Mouse (Mus musculus) MEL (cell line): ENCODE data around the gene Tubb1. TPM values are rescaled to one million over a fixed set of nuclear protein-coding genes. Genes with fewer than 3 reads are reported as not detected.
A peak's percentile ranks its signal among the peaks of the same experiment; 100 is the strongest.

Experiments
- DNase-seq: peaks from one replicate; pipeline ENCODE4 v3.0.0; 2011; ENCODE audit warnings: low read depth, low spot score
- H3K27ac ChIP-seq: 2 replicates; pipeline ENCODE4 v1.5.1; 2012; ENCODE audit warnings: low read depth, mild to moderate bottlenecking, control low read depth, low read length, moderate library complexity; ENCODE audit not compliant: control insufficient read depth
- H3K27me3 ChIP-seq, 2 experiments: fragments of 150-350 bp in 1 of 2; sonication (generic) in 1 of 2; 2 replicates each; pipeline ENCODE4 v1.6.1; 2012; ENCODE audit warnings: low read length in 2 of 2, mild to moderate bottlenecking in 2 of 2, improper control_type of control experiment in 1 of 2, moderate library complexity in 1 of 2; ENCODE audit not compliant: insufficient read depth in 2 of 2, control insufficient read depth in 1 of 2
- H3K36me3 ChIP-seq, 2 experiments: 2 replicates each; pipeline ENCODE4 v1.6.1; 2012 to 2014; ENCODE audit warnings: low read length in 2 of 2, improper control_type of control experiment in 1 of 2, inconsistent platforms in 1 of 2, mild to moderate bottlenecking in 1 of 2; ENCODE audit not compliant: insufficient read depth in 2 of 2, control insufficient read depth in 1 of 2
- H3K4me1 ChIP-seq, 2 experiments: fragments of 150-350 bp in 1 of 2; sonication (generic) in 1 of 2; 2 replicates each; pipeline ENCODE4 v1.6.1; 2012; ENCODE audit warnings: low read length in 2 of 2, improper control_type of control experiment in 1 of 2, mild to moderate bottlenecking in 1 of 2; ENCODE audit not compliant: insufficient read depth in 2 of 2, control insufficient read depth in 1 of 2
- H3K4me3 ChIP-seq, 2 experiments: fragments of 150-350 bp in 1 of 2; sonication (generic) in 1 of 2; 2 replicates each; pipeline ENCODE4 v1.5.1; 2012; ENCODE audit warnings: low read depth in 2 of 2, low read length in 2 of 2, mild to moderate bottlenecking in 2 of 2, moderate library complexity in 2 of 2, control low read depth in 1 of 2, improper control_type of control experiment in 1 of 2; ENCODE audit not compliant: control insufficient read depth in 1 of 2, insufficient read depth in 1 of 2
- H3K79me2 ChIP-seq: 2 replicates; pipeline ENCODE4 v1.6.1; 2012; ENCODE audit warnings: mild to moderate bottlenecking, low read length, moderate library complexity; ENCODE audit not compliant: control insufficient read depth, poor library complexity, insufficient read depth
- H3K9ac ChIP-seq: 2 replicates; pipeline ENCODE4 v1.6.1; 2012; ENCODE audit warnings: low read depth, mild to moderate bottlenecking, control low read depth, low read length, moderate library complexity; ENCODE audit not compliant: control insufficient read depth, poor library complexity, severe bottlenecking
- H3K9me3 ChIP-seq: fragments of 150-350 bp; sonication (generic); replicated peaks from 2 replicates; pipeline ENCODE4 v1.6.1; 2012; ENCODE audit warnings: mild to moderate bottlenecking, low read length, improper control_type of control experiment, moderate library complexity; ENCODE audit not compliant: insufficient read depth
- BHLHE40 ChIP-seq: IDR thresholded peaks from 2 replicates; pipeline ENCODE4 v1.6.1; 2012; ENCODE audit warnings: low read depth, mild to moderate bottlenecking, inconsistent platforms, low read length, improper control_type of control experiment, borderline replicate concordance
- CHD1 ChIP-seq: IDR thresholded peaks from 2 replicates; pipeline ENCODE4 v1.6.1; 2012; ENCODE audit warnings: low read depth, mild to moderate bottlenecking, inconsistent platforms, low read length, improper control_type of control experiment
- CHD2 ChIP-seq: IDR thresholded peaks from 2 replicates; pipeline ENCODE4 v1.6.1; 2011; ENCODE audit warnings: low read length, improper control_type of control experiment
- CTCF ChIP-seq, 3 experiments: IDR thresholded peaks in 2 of 3; conservative IDR thresholded peaks in 1 of 3; 2 replicates each; pipeline ENCODE4 v1.5.1; 2011 to 2012; ENCODE audit warnings: low read length in 3 of 3, low read depth in 2 of 3, mild to moderate bottlenecking in 2 of 3, improper control_type of control experiment in 1 of 3, inconsistent platforms in 1 of 3, mixed read lengths in 1 of 3, moderate library complexity in 1 of 3; ENCODE audit not compliant: control insufficient read depth in 1 of 3, insufficient read depth in 1 of 3, poor library complexity in 1 of 3, severe bottlenecking in 1 of 3
- E2F4 ChIP-seq: IDR thresholded peaks from 2 replicates; pipeline ENCODE4 v1.6.1; 2011; ENCODE audit warnings: low read depth, low read length, improper control_type of control experiment, borderline replicate concordance
- ELF1 ChIP-seq: IDR thresholded peaks from 2 replicates; pipeline ENCODE4 v1.6.1; 2014; ENCODE audit warnings: low read depth, mild to moderate bottlenecking, inconsistent platforms, low read length, improper control_type of control experiment, moderate library complexity
- EP300 ChIP-seq, 2 experiments: IDR thresholded peaks; 2 replicates each; pipeline ENCODE4 v1.6.1; 2011; ENCODE audit warnings: improper control_type of control experiment in 2 of 2, low read length in 2 of 2, low read depth in 1 of 2, mild to moderate bottlenecking in 1 of 2
- ETS1 ChIP-seq: IDR thresholded peaks from 2 replicates; pipeline ENCODE4 v1.6.1; 2012; ENCODE audit warnings: low read depth, mild to moderate bottlenecking, inconsistent platforms, low read length, improper control_type of control experiment, moderate library complexity
- GABPA ChIP-seq: IDR thresholded peaks from 2 replicates; pipeline ENCODE4 v1.6.1; 2012; ENCODE audit warnings: low read depth, mild to moderate bottlenecking, inconsistent platforms, low read length, improper control_type of control experiment, moderate library complexity
- HCFC1 ChIP-seq: IDR thresholded peaks from 2 replicates; pipeline ENCODE4 v1.6.1; 2012; ENCODE audit warnings: low read depth, mild to moderate bottlenecking, inconsistent platforms, low read length, improper control_type of control experiment, moderate library complexity
- JUND ChIP-seq: IDR thresholded peaks from 2 replicates; pipeline ENCODE4 v1.6.1; 2011; ENCODE audit warnings: low read depth, mild to moderate bottlenecking, improper control_type of control experiment, low read length
- KAT2A ChIP-seq: conservative IDR thresholded peaks from 2 replicates; pipeline ENCODE4 v1.6.1; 2012; ENCODE audit warnings: low read depth, low read length, improper control_type of control experiment, inconsistent platforms
- MAFK ChIP-seq: IDR thresholded peaks from 2 replicates; pipeline ENCODE4 v1.6.1; 2011; ENCODE audit warnings: low read depth, mild to moderate bottlenecking, low read length, improper control_type of control experiment, borderline replicate concordance
- MAX ChIP-seq: IDR thresholded peaks from 2 replicates; pipeline ENCODE4 v1.6.1; 2011; ENCODE audit warnings: low read length, improper control_type of control experiment
- MAZ ChIP-seq: IDR thresholded peaks from 2 replicates; pipeline ENCODE4 v1.6.1; 2012; ENCODE audit warnings: low read depth, mild to moderate bottlenecking, inconsistent platforms, low read length, improper control_type of control experiment
- MEF2A ChIP-seq: IDR thresholded peaks from 2 replicates; pipeline ENCODE4 v1.6.1; 2014; ENCODE audit warnings: low read depth, mild to moderate bottlenecking, inconsistent platforms, low read length, improper control_type of control experiment; ENCODE audit not compliant: poor library complexity, insufficient replicate concordance, severe bottlenecking; ENCODE audit errors: extremely low read depth
- MXI1 ChIP-seq: IDR thresholded peaks from 2 replicates; pipeline ENCODE4 v1.6.1; 2011; ENCODE audit warnings: mild to moderate bottlenecking, low read depth, low read length, improper control_type of control experiment
- MYB ChIP-seq: IDR thresholded peaks from 2 replicates; pipeline ENCODE4 v1.6.1; 2011; ENCODE audit warnings: mild to moderate bottlenecking, low read depth, low read length, improper control_type of control experiment
- MYC ChIP-seq: IDR thresholded peaks from 2 replicates; pipeline ENCODE4 v1.6.1; 2011; ENCODE audit warnings: low read depth, mild to moderate bottlenecking, low read length, improper control_type of control experiment, moderate library complexity
- NELFE ChIP-seq: IDR thresholded peaks from 2 replicates; pipeline ENCODE4 v1.6.1; 2011; ENCODE audit warnings: low read depth, low read length, improper control_type of control experiment
- NRF1 ChIP-seq: IDR thresholded peaks from 2 replicates; pipeline ENCODE4 v1.6.1; 2014; ENCODE audit warnings: low read depth, mild to moderate bottlenecking, inconsistent platforms, low read length, improper control_type of control experiment, moderate library complexity; ENCODE audit not compliant: poor library complexity, insufficient read depth, severe bottlenecking
- POLR2A ChIP-seq, 2 experiments: IDR thresholded peaks; 2 replicates each; pipeline ENCODE4 v1.6.1; 2011 to 2012; ENCODE audit warnings: low read length in 2 of 2, mild to moderate bottlenecking in 2 of 2, control low read depth in 1 of 2, improper control_type of control experiment in 1 of 2, low read depth in 1 of 2, moderate library complexity in 1 of 2; ENCODE audit not compliant: control insufficient read depth in 1 of 2, insufficient read depth in 1 of 2, poor library complexity in 1 of 2
- POLR2AphosphoS2 ChIP-seq: IDR thresholded peaks from 2 replicates; pipeline ENCODE4 v1.6.1; 2011; ENCODE audit warnings: low read length, improper control_type of control experiment
- POLR2AphosphoS5 ChIP-seq: IDR thresholded peaks from 2 replicates; pipeline ENCODE4 v1.6.1; 2012; ENCODE audit warnings: low read depth, borderline replicate concordance, mild to moderate bottlenecking, inconsistent platforms, low read length, moderate library complexity, mixed read lengths
- RCOR1 ChIP-seq: IDR thresholded peaks from 2 replicates; pipeline ENCODE4 v1.6.1; 2012; ENCODE audit warnings: low read depth, mild to moderate bottlenecking, inconsistent platforms, low read length, improper control_type of control experiment
- SIN3A ChIP-seq: IDR thresholded peaks from 2 replicates; pipeline ENCODE4 v1.6.1; 2012; ENCODE audit warnings: low read length, improper control_type of control experiment, inconsistent platforms
- SMC3 ChIP-seq: IDR thresholded peaks from 2 replicates; pipeline ENCODE4 v1.6.1; 2011; ENCODE audit warnings: low read depth, low read length, improper control_type of control experiment
- TAL1 ChIP-seq: IDR thresholded peaks from 2 replicates; pipeline ENCODE4 v1.6.1; 2012; ENCODE audit warnings: mild to moderate bottlenecking, inconsistent platforms, low read length, moderate library complexity, mixed read lengths
- TBP ChIP-seq: IDR thresholded peaks from 2 replicates; pipeline ENCODE4 v1.8.0; 2011; ENCODE audit warnings: low read depth, low read length, improper control_type of control experiment
- TCF12 ChIP-seq: IDR thresholded peaks from 2 replicates; pipeline ENCODE4 v1.6.1; 2014; ENCODE audit warnings: low read depth, mild to moderate bottlenecking, inconsistent platforms, low read length, improper control_type of control experiment, moderate library complexity
- UBTF ChIP-seq: IDR thresholded peaks from 2 replicates; pipeline ENCODE4 v1.6.1; 2012; ENCODE audit warnings: low read depth, mild to moderate bottlenecking, inconsistent platforms, low read length, improper control_type of control experiment, moderate library complexity, borderline replicate concordance; ENCODE audit not compliant: insufficient read depth
- USF1 ChIP-seq: IDR thresholded peaks from 2 replicates; pipeline ENCODE4 v1.6.1; 2014; ENCODE audit warnings: low read depth, mild to moderate bottlenecking, inconsistent platforms, low read length, improper control_type of control experiment, moderate library complexity
- USF2 ChIP-seq, 2 experiments: IDR thresholded peaks; 2 replicates each; pipeline ENCODE4 v1.6.1; 2011 to 2012; ENCODE audit warnings: improper control_type of control experiment in 2 of 2, low read length in 2 of 2, borderline replicate concordance in 1 of 2, inconsistent platforms in 1 of 2, low read depth in 1 of 2, mild to moderate bottlenecking in 1 of 2; ENCODE audit not compliant: insufficient read depth in 1 of 2
- ZKSCAN1 ChIP-seq: IDR thresholded peaks from 2 replicates; pipeline ENCODE4 v1.6.1; 2012; ENCODE audit warnings: low read depth, mild to moderate bottlenecking, inconsistent platforms, low read length, improper control_type of control experiment, moderate library complexity
- ZMIZ1 ChIP-seq: IDR thresholded peaks from 2 replicates; pipeline ENCODE4 v1.6.1; 2012; ENCODE audit warnings: low read depth, mild to moderate bottlenecking, inconsistent platforms, low read length, improper control_type of control experiment, moderate library complexity
- ZNF384 ChIP-seq: IDR thresholded peaks from 2 replicates; pipeline ENCODE4 v1.6.1; 2012; ENCODE audit warnings: low read depth, mild to moderate bottlenecking, inconsistent platforms, low read length, improper control_type of control experiment
- polyA plus RNA-seq, 2 experiments: library from polyadenylated mRNA; stranded (reverse) in 1 of 2; unstranded in 1 of 2; fragments of >175 nt in 1 of 2; fragments of >200 nt in 1 of 2; gene quantifications; 2 replicates each; pipeline versions ENCODE4 v1.2.1 to v1.2.4; 2012; ENCODE audit warnings: low replicate concordance in 2 of 2, low read depth in 1 of 2; ENCODE audit not compliant: insufficient read length in 2 of 2, insufficient read depth in 1 of 2, missing spikeins in 1 of 2
- total RNA-seq: library from RNA; depleted of rRNA; stranded (reverse); fragments of 300-350 nt; gene quantifications from 2 replicates; pipeline ENCODE4 v1.2.3, GENCODE M21; 2012

Tubb1 gene
- total and polyA plus RNA-seq, 3 experiments = 2.6 to 3.1 TPM; not detected in 1

DNA sequence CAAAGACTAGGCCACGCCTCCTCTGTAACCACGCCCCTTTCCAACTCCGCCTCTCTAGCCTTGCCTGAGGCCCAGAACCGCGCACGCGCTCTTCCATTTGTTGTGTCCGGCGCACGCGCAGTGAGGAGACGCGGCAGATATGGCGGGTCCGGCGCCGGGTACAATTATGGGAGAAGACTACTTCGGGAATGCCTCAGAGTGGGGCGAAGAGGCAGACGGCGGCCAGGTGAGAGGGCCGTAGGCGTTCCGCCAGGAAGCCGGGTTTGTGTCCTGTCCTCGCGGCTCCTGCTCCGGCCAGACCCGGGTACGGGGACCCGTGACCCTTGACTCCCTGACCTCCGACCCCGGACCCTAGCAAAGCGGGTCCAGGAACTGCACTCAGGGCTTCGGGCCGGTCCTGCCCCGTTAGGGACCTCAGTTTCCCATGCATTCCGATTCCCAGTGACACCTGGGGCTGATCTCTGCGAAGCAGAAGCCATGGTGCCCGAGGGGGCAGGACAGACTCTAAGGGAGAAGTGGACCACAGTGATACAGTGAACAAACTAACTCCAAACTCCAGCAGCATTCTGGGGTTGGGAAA lies 34.7 kb upstream of the Tubb1 start, which contains the start of gene Nelfcd:
TSS of gene Nelfcd (plus strand) at position 74 of the 580 bp plus-strand sequence.
- no peaks in the 10 kb centered on the region for H3K9me3 ChIP-seq
- H3K36me3 ChIP-seq = no peaks in the 10 kb centered on the region; a peak in 1 of 4 replicates
- peaks cover 12% of the 10 kb centered on the region for H3K79me2 ChIP-seq
- H3K4me3 ChIP-seq = peak within 1 kb of the TSS; percentile 92 to 94
- H3K27ac ChIP-seq = peak within 1 kb of the TSS; percentile 48
- peak within 1 kb of the TSS; percentile 94 for H3K9ac ChIP-seq
- peaks cover 2 to 5% of the 10 kb centered on the region in 2 experiments; a peak in 2 of 4 replicates for H3K4me1 ChIP-seq
- H3K27me3 ChIP-seq = no peaks in the 10 kb centered on the region
- peak; percentile 96 for DNase-seq
- no peak for TF ChIP-seq UBTF
- no peak for TF ChIP-seq MYB
- no peak for TF ChIP-seq ZMIZ1
- 0 out of 2 replicates have a peak, but pooled peaks have one; percentile 3 for TF ChIP-seq USF1
- TF ChIP-seq MYC = no peak
- no peak for TF ChIP-seq JUND
- peak; percentile 54; the same call in 1 of the 2 replicates for TF ChIP-seq CHD2
- peak; percentile 55; the same call in 1 of the 2 replicates for TF ChIP-seq SIN3A
- no peak; the same call in 1 of the 2 replicates for TF ChIP-seq SMC3
- TF ChIP-seq MAZ = no peak
- TF ChIP-seq TAL1 = no peak
- TF ChIP-seq GABPA = no peak
- no peak for TF ChIP-seq MEF2A
- no peak for TF ChIP-seq BHLHE40
- TF ChIP-seq ETS1 = no peak
- no peak for TF ChIP-seq POLR2AphosphoS5
- no peak for TF ChIP-seq USF2 (IDR thresholded peaks at IDR 0.05; ENCODE audit: borderline replicate concordance in 1 of 2, insufficient read depth in 1 of 2, low read depth in 1 of 2, low read length in 2 of 2)
- no peak for TF ChIP-seq ELF1
- no peak for TF ChIP-seq ZNF384
- TF ChIP-seq MXI1 = peak; percentile 25; the same call in 1 of the 2 replicates
- peak; percentile 76; the same call in 1 of the 2 replicates for TF ChIP-seq HCFC1
- no peak for TF ChIP-seq KAT2A
- 0 out of 2 replicates have a peak, but pooled peaks have one; percentile 24 for TF ChIP-seq MAX
- TF ChIP-seq ZKSCAN1 = no peak
- TF ChIP-seq NRF1 = peak; percentile 99
- no peak for TF ChIP-seq TBP
- no peak for TF ChIP-seq E2F4
- TF ChIP-seq CHD1 = no peak
- no peak for TF ChIP-seq CTCF (IDR thresholded peaks at IDR 0.05 in 2 of 3, conservative IDR thresholded peaks at IDR 0.05 in 1 of 3; ENCODE audit: control insufficient read depth in 1 of 3, insufficient read depth in 1 of 3, low read depth in 2 of 3, low read length in 3 of 3, poor library complexity in 1 of 3, severe bottlenecking in 1 of 3)
- TF ChIP-seq POLR2AphosphoS2 = peak; percentile 49; the same call in 1 of the 2 replicates
- TF ChIP-seq EP300 (IDR thresholded peaks at IDR 0.05; ENCODE audit: low read depth in 1 of 2, low read length in 2 of 2) = no peak
- peak; percentile 46 for TF ChIP-seq TCF12
- TF ChIP-seq POLR2A (IDR thresholded peaks at IDR 0.05; ENCODE audit: control insufficient read depth in 1 of 2, insufficient read depth in 1 of 2, low read depth in 1 of 2, low read length in 2 of 2, poor library complexity in 1 of 2) = peak; percentile 45 to 81; a peak in 3 of 4 replicates
- no peak for TF ChIP-seq RCOR1
- TF ChIP-seq MAFK = no peak
- TF ChIP-seq NELFE = peak; percentile 89
